Mouse (Mus musculus): ENCODE results near the gene Fos.

GRCm38 (mm10) chr12:85477804-85478203, 4.1 kb downstream of the Fos start:
- TF ChIP-seq CHD2 (IDR thresholded peaks at IDR 0.05; ENCODE audit: low read depth, low read length) (no peak), ZC3H11A (IDR thresholded peaks at IDR 0.05; ENCODE audit: borderline replicate concordance, low read depth, low read length) (no peak)

Measured in ES-E14 (cell line).